Mouse (Mus musculus): ENCODE measurements at regions not wholly inside any gene's neighbourhood (a gene's known extent, or its start where the extent isn't known, plus 50 kb on each side); places are given as distances from the start of the nearest gene placed in this dataset.

- DNase-seq (ENCODE audit: low read depth, low spot score), result no peak
Measured at GRCm38 (mm10) chr19:14892390-14892758, 294.5 kb upstream of the Tle4 start.

- DNase-seq (ENCODE audit: low read depth, low spot score), result no peak
Measured at GRCm38 (mm10) chr19:14891689-14892389, 294.0 kb upstream of the Tle4 start.

GRCm38 (mm10) chr19:14891090-14891428, 293.2 kb upstream of the Tle4 start:
- DNase-seq (ENCODE audit: low read depth, low spot score), result no peak

- DNase-seq (ENCODE audit: low read depth, low spot score), result peak; percentile 70
Measured at GRCm38 (mm10) chr19:14890241-14891089, 292.6 kb upstream of the Tle4 start.

- no peak for DNase-seq (ENCODE audit: low read depth, low spot score)
Measured at GRCm38 (mm10) chr19:14889794-14890193, 291.9 kb upstream of the Tle4 start.

GRCm38 (mm10) chr19:14883707-14884421, 286.0 kb upstream of the Tle4 start:
- DNase-seq (ENCODE audit: low read depth, low spot score), result no peak

- DNase-seq (ENCODE audit: low read depth, low spot score), result no peak
Measured at GRCm38 (mm10) chr19:14880818-14881217, 283.0 kb upstream of the Tle4 start.

GRCm38 (mm10) chr19:14873986-14874385, 276.1 kb upstream of the Tle4 start:
- no peak for DNase-seq (ENCODE audit: low read depth, low spot score)

GRCm38 (mm10) chr19:14871178-14871867, 273.5 kb upstream of the Tle4 start:
- no peak for DNase-seq (ENCODE audit: low read depth, low spot score)

GRCm38 (mm10) chr19:14862654-14863468, 265.0 kb upstream of the Tle4 start:
- DNase-seq (ENCODE audit: low read depth, low spot score), result no peak

- no peak for DNase-seq (ENCODE audit: low read depth, low spot score)
Measured at GRCm38 (mm10) chr19:14855036-14855435, 257.2 kb upstream of the Tle4 start.

- no peak for DNase-seq (ENCODE audit: low read depth, low spot score)
Measured at GRCm38 (mm10) chr19:14853416-14853815, 255.6 kb upstream of the Tle4 start.

- DNase-seq (ENCODE audit: low read depth, low spot score), result no peak
Measured at GRCm38 (mm10) chr19:14849561-14849960, 251.7 kb upstream of the Tle4 start.

GRCm38 (mm10) chr19:14847120-14847519, 249.3 kb upstream of the Tle4 start:
- no peak for DNase-seq (ENCODE audit: low read depth, low spot score)

- DNase-seq (ENCODE audit: low read depth, low spot score), result no peak
Measured at GRCm38 (mm10) chr19:14835629-14836028, 237.8 kb upstream of the Tle4 start.

- DNase-seq (ENCODE audit: low read depth, low spot score), result no peak
Measured at GRCm38 (mm10) chr19:14816354-14816753, 218.5 kb upstream of the Tle4 start.

GRCm38 (mm10) chr19:14806787-14807186, 208.9 kb upstream of the Tle4 start:
- no peak for DNase-seq (ENCODE audit: low read depth, low spot score)

- DNase-seq (ENCODE audit: low read depth, low spot score), result no peak
Measured at GRCm38 (mm10) chr19:14802909-14803650, 205.2 kb upstream of the Tle4 start.

- DNase-seq (ENCODE audit: low read depth, low spot score), result no peak
Measured at GRCm38 (mm10) chr19:14801669-14802068, 203.8 kb upstream of the Tle4 start.

- no peak for DNase-seq (ENCODE audit: low read depth, low spot score)
Measured at GRCm38 (mm10) chr19:14799002-14799401, 201.2 kb upstream of the Tle4 start.

Measured in embryo, embryonic 11.5 days (tissue).